Mouse (Mus musculus) frontal cortex, postnatal 14 days (tissue): Measurements from ENCODE around the gene Slco4a1.
A peak's percentile ranks its signal among the peaks of the same experiment; 100 is the strongest.

ENCODE experiments used
- DNase-seq, 2 experiments: peaks; one replicate each; pipeline ENCODE4 v3.0.0; 2022; ENCODE audit warnings: low spot score in 2 of 2

Gene Slco4a1

GRCm38 (mm10) chr2:180455723-180456698, at the start of gene Slco4a1:
Gene Slco4a1 (plus strand): TSS chr2:180456245.
- DNase-seq = peak; percentile 33 to 56

- DNase-seq = no peak
Measured at GRCm38 (mm10) chr2:180408410-180408809, 47.6 kb upstream of the Slco4a1 start.

GRCm38 (mm10) chr2:180410432-180410831, 45.6 kb upstream of the Slco4a1 start:
- DNase-seq = no peak

- DNase-seq = no peak
Measured at GRCm38 (mm10) chr2:180411013-180411412, 45.0 kb upstream of the Slco4a1 start.

- DNase-seq = no peak
Measured at GRCm38 (mm10) chr2:180415627-180416026, 40.4 kb upstream of the Slco4a1 start.

GRCm38 (mm10) chr2:180417731-180418130, 38.3 kb upstream of the Slco4a1 start:
- DNase-seq = no peak

- no peak for DNase-seq
Measured at GRCm38 (mm10) chr2:180420641-180421040, 35.4 kb upstream of the Slco4a1 start.

- no peak for DNase-seq
Measured at GRCm38 (mm10) chr2:180425115-180425514, 30.9 kb upstream of the Slco4a1 start.

- DNase-seq = peak in 1 of 2 experiments; percentile 41
Measured at GRCm38 (mm10) chr2:180427073-180427472, 29.0 kb upstream of the Slco4a1 start.

GRCm38 (mm10) chr2:180428331-180428730, 27.7 kb upstream of the Slco4a1 start:
- no peak for DNase-seq

- DNase-seq = no peak
Measured at GRCm38 (mm10) chr2:180430648-180431047, 25.4 kb upstream of the Slco4a1 start.

- DNase-seq = peak; percentile 70 to 87
Measured at GRCm38 (mm10) chr2:180432042-180432668, 23.9 kb upstream of the Slco4a1 start.

- DNase-seq = no peak
Measured at GRCm38 (mm10) chr2:180432751-180433150, 23.3 kb upstream of the Slco4a1 start.

- DNase-seq = no peak
Measured at GRCm38 (mm10) chr2:180433350-180433749, 22.7 kb upstream of the Slco4a1 start.

GRCm38 (mm10) chr2:180435341-180435926, 20.6 kb upstream of the Slco4a1 start:
- DNase-seq = no peak

GRCm38 (mm10) chr2:180437149-180437864, 18.7 kb upstream of the Slco4a1 start:
- no peak for DNase-seq

GRCm38 (mm10) chr2:180439791-180440190, 16.3 kb upstream of the Slco4a1 start:
- no peak for DNase-seq

GRCm38 (mm10) chr2:180440596-180441332, 15.3 kb upstream of the Slco4a1 start:
- no peak for DNase-seq

- DNase-seq = no peak
Measured at GRCm38 (mm10) chr2:180442061-180442460, 14.0 kb upstream of the Slco4a1 start.

GRCm38 (mm10) chr2:180443861-180444260, 12.2 kb upstream of the Slco4a1 start:
- DNase-seq = no peak
